Mouse (Mus musculus): ENCODE measurements at regions not wholly inside any gene's neighbourhood (a gene's known extent, or its start where the extent isn't known, plus 50 kb on each side); places are given as distances from the start of the nearest gene placed in this dataset.
A peak's percentile ranks its signal among the peaks of the same experiment; 100 is the strongest.
"Not testable (repeated sequence)": the region's sequence is repeated elsewhere in the genome, so short reads cannot be mapped to it uniquely, and the experiment has no call there.

- DNase-seq = no peak
Observed at GRCm38 (mm10) chr17:91733927-91734324, 641.1 kb upstream of the Nrxn1 start.

GRCm38 (mm10) chr17:91733174-91733926 is 640.5 kb upstream of the Nrxn1 start:
- no peak for DNase-seq

GRCm38 (mm10) chr17:91710412-91710811 is 617.5 kb upstream of the Nrxn1 start:
- no peak for DNase-seq

GRCm38 (mm10) chr17:91691063-91691462 is 598.2 kb upstream of the Nrxn1 start:
- DNase-seq = no peak

GRCm38 (mm10) chr17:91657449-91657848 is 564.6 kb upstream of the Nrxn1 start:
- no peak for DNase-seq

- DNase-seq = no peak
Observed at GRCm38 (mm10) chr17:91657036-91657435, 564.2 kb upstream of the Nrxn1 start.

GRCm38 (mm10) chr17:91631915-91632314 is 539.0 kb upstream of the Nrxn1 start:
- DNase-seq = no peak

GRCm38 (mm10) chr17:91614175-91614574 is 521.3 kb upstream of the Nrxn1 start:
- DNase-seq = peak; percentile 55

GRCm38 (mm10) chr17:91589120-91589519 is 496.2 kb upstream of the Nrxn1 start:
- DNase-seq = no peak

GRCm38 (mm10) chr17:91551058-91551691 is 458.3 kb upstream of the Nrxn1 start:
- not testable (repeated sequence) for DNase-seq

- DNase-seq = no peak
Observed at GRCm38 (mm10) chr17:91531488-91531887, 438.6 kb upstream of the Nrxn1 start.

GRCm38 (mm10) chr17:91517256-91517655 is 424.4 kb upstream of the Nrxn1 start:
- no peak for DNase-seq
